Mouse (Mus musculus) kidney, postnatal 36 days (tissue): ENCODE data around the gene Rbms1.

Source experiments
- DNase-seq, 2 experiments: peaks; one replicate each; pipeline ENCODE4 v3.0.0; 2021 to 2022; ENCODE audit warnings: mixed read lengths in 2 of 2

Rbms1 gene

GRCm38 (mm10) chr2:60918401-60918800 lies 44.6 kb downstream of the Rbms1 start:
- peak; percentile 39 to 58 for DNase-seq

GRCm38 (mm10) chr2:60914524-60915280 lies 48.3 kb downstream of the Rbms1 start:
- DNase-seq = no peak

GRCm38 (mm10) chr2:60913281-60913680 lies 49.7 kb downstream of the Rbms1 start:
- DNase-seq = no peak

GRCm38 (mm10) chr2:60911716-60912115 lies 51.3 kb downstream of the Rbms1 start:
- DNase-seq = no peak

- DNase-seq = peak; percentile 85
Observed at GRCm38 (mm10) chr2:60910820-60911219, 52.2 kb downstream of the Rbms1 start.

- DNase-seq = no peak
Observed at GRCm38 (mm10) chr2:60908551-60908950, 54.4 kb downstream of the Rbms1 start.

- DNase-seq = no peak
Observed at GRCm38 (mm10) chr2:60908116-60908515, 54.9 kb downstream of the Rbms1 start.

- no peak for DNase-seq
Observed at GRCm38 (mm10) chr2:60905283-60905682, 57.7 kb downstream of the Rbms1 start.

- DNase-seq = no peak
Observed at GRCm38 (mm10) chr2:60904141-60904540, 58.9 kb downstream of the Rbms1 start.

GRCm38 (mm10) chr2:60903535-60903934 lies 59.5 kb downstream of the Rbms1 start:
- no peak for DNase-seq

GRCm38 (mm10) chr2:60902446-60903137 lies 60.4 kb downstream of the Rbms1 start:
- no peak for DNase-seq

GRCm38 (mm10) chr2:60901511-60901951 lies 61.5 kb downstream of the Rbms1 start:
- peak; percentile 48 to 75 for DNase-seq

- DNase-seq = no peak
Observed at GRCm38 (mm10) chr2:60901013-60901412, 62.0 kb downstream of the Rbms1 start.

GRCm38 (mm10) chr2:60893042-60893441 lies 70.0 kb downstream of the Rbms1 start:
- DNase-seq = peak in 1 of 2 experiments; percentile 46

GRCm38 (mm10) chr2:60883931-60884330 lies 79.1 kb downstream of the Rbms1 start:
- DNase-seq = peak; percentile 35 to 47

GRCm38 (mm10) chr2:60883043-60883365 lies 80.0 kb downstream of the Rbms1 start:
- DNase-seq = no peak

GRCm38 (mm10) chr2:60882202-60883042 lies 80.6 kb downstream of the Rbms1 start:
- no peak for DNase-seq

GRCm38 (mm10) chr2:60881571-60882041 lies 81.4 kb downstream of the Rbms1 start:
- DNase-seq = no peak

- DNase-seq = peak; percentile 77 to 88
Observed at GRCm38 (mm10) chr2:60880789-60881570, 82.0 kb downstream of the Rbms1 start.

GRCm38 (mm10) chr2:60879966-60880788 lies 82.8 kb downstream of the Rbms1 start:
- DNase-seq = no peak

- DNase-seq = no peak
Observed at GRCm38 (mm10) chr2:60879141-60879818, 83.7 kb downstream of the Rbms1 start.
